Mouse (Mus musculus) lung, postnatal 0 days (tissue): ENCODE measurements around the gene Fam228b.

Source experiments
- CTCF ChIP-seq: IDR thresholded peaks from 2 replicates; pipeline ENCODE4 v1.5.1; 2016; ENCODE audit warnings: antibody characterized with exemption, mild to moderate bottlenecking
- EP300 ChIP-seq: IDR thresholded peaks from 2 replicates; pipeline ENCODE4 v1.6.1; 2016; ENCODE audit warnings: antibody characterized with exemption, mild to moderate bottlenecking, control low read depth

- no peak for TF ChIP-seq CTCF
- TF ChIP-seq EP300: no peak
Measured at GRCm38 (mm10) chr12:4757060-4757459, 12.0 kb downstream of the Fam228b start.
